Mouse (Mus musculus) bone marrow macrophage, adult 2 months (primary cell): ENCODE measurements around the gene Crkl. TPM values are rescaled to one million over a fixed set of nuclear protein-coding genes. Genes with fewer than 3 reads are reported as not detected.
A peak's percentile ranks its signal among the peaks of the same experiment; 100 is the strongest.

Source experiments
- H3K27ac ChIP-seq: 2 replicates; pipeline ENCODE4 v1.5.1; 2012; ENCODE audit warnings: low read depth, low read length; ENCODE audit not compliant: insufficient read depth
- H3K4me1 ChIP-seq: 2 replicates; pipeline ENCODE4 v1.6.1; 2012; ENCODE audit warnings: low read length; ENCODE audit not compliant: control insufficient read depth, insufficient read depth
- H3K4me3 ChIP-seq: 2 replicates; pipeline ENCODE4 v1.5.1; 2012; ENCODE audit warnings: mild to moderate bottlenecking, low read length, moderate library complexity; ENCODE audit not compliant: insufficient read depth
- CTCF ChIP-seq: IDR thresholded peaks from 2 replicates; pipeline ENCODE4 v1.5.1; 2012; ENCODE audit warnings: low read depth, mild to moderate bottlenecking, low read length, moderate library complexity
- POLR2A ChIP-seq: IDR thresholded peaks from 2 replicates; pipeline ENCODE4 v1.6.1; 2012; ENCODE audit warnings: mild to moderate bottlenecking, low read depth, low read length, borderline replicate concordance
- polyA plus RNA-seq: library from polyadenylated mRNA; stranded (reverse); fragments of >200 nt; gene quantifications from 2 replicates; pipeline ENCODE4 v1.2.4, GENCODE M21; 2012; ENCODE audit not compliant: missing spikeins, insufficient read depth, insufficient read length

Gene Crkl
- polyA plus RNA-seq, 1 experiment, result 27.4 TPM

- no peak for TF ChIP-seq POLR2A
- no peak for TF ChIP-seq CTCF
- peaks cover 22% of the 10 kb centered on the region for H3K4me1 ChIP-seq
- no peak overlapping the region for H3K4me3 ChIP-seq
- H3K27ac ChIP-seq, result no peak overlapping the region
These were observed 5.1 kb downstream of the Crkl start for GRCm38 (mm10) chr16:17456901-17457300.

GRCm38 (mm10) chr16:17460254-17460653, 8.5 kb downstream of the Crkl start:
- peaks cover 20% of the 10 kb centered on the region for H3K4me1 ChIP-seq
- H3K4me3 ChIP-seq, result no peak overlapping the region
- TF ChIP-seq CTCF, result no peak
- TF ChIP-seq POLR2A, result no peak
- H3K27ac ChIP-seq, result no peak overlapping the region

- Histone ChIP-seq H3K4me3 (no peak overlapping the region), H3K27ac (no peak overlapping the region), H3K4me1 (peaks cover 17% of the 10 kb centered on the region)
- TF ChIP-seq POLR2A, result no peak
These were observed 9.8 kb downstream of the Crkl start for GRCm38 (mm10) chr16:17461596-17461995.

GRCm38 (mm10) chr16:17463184-17463583, 11.4 kb downstream of the Crkl start:
- Histone ChIP-seq H3K27ac (no peak overlapping the region), H3K4me1 (peaks cover 19% of the 10 kb centered on the region), H3K4me3 (no peak overlapping the region)
- TF ChIP-seq POLR2A, result no peak
- TF ChIP-seq CTCF, result no peak

GRCm38 (mm10) chr16:17466875-17467663, 15.3 kb downstream of the Crkl start:
- TF ChIP-seq POLR2A, result no peak
- TF ChIP-seq CTCF, result no peak
- no peak overlapping the region for H3K4me3 ChIP-seq
- H3K27ac ChIP-seq, result no peak overlapping the region
- peaks cover 5% of the 10 kb centered on the region for H3K4me1 ChIP-seq

- no peak for TF ChIP-seq POLR2A
- no peak for TF ChIP-seq CTCF
- H3K4me1 ChIP-seq, result peaks cover 2% of the 10 kb centered on the region; the same call in 1 of the 2 replicates
These were observed 20.7 kb downstream of the Crkl start for GRCm38 (mm10) chr16:17472498-17472897.

GRCm38 (mm10) chr16:17474091-17474490, 22.3 kb downstream of the Crkl start:
- H3K4me3 ChIP-seq, result no peak overlapping the region
- H3K27ac ChIP-seq, result no peak overlapping the region
- TF ChIP-seq CTCF (peak; percentile 46), POLR2A (no peak)
- peaks cover 13% of the 10 kb centered on the region for H3K4me1 ChIP-seq

More at GRCm38 (mm10) chr16:17472498-17472897, 20.7 kb downstream of the Crkl start:
- Histone ChIP-seq H3K27ac (no peak overlapping the region), H3K4me3 (no peak overlapping the region)

- H3K4me3 ChIP-seq, result no peak overlapping the region
- TF ChIP-seq POLR2A (no peak), CTCF (no peak)
These were observed 23.0 kb downstream of the Crkl start for GRCm38 (mm10) chr16:17474761-17475160.

GRCm38 (mm10) chr16:17475326-17475725, 23.5 kb downstream of the Crkl start:
- Histone ChIP-seq H3K4me1 (peaks cover 13% of the 10 kb centered on the region), H3K27ac (no peak overlapping the region), H3K4me3 (no peak overlapping the region)
- TF ChIP-seq POLR2A (no peak), CTCF (no peak)

More at GRCm38 (mm10) chr16:17474761-17475160, 23.0 kb downstream of the Crkl start:
- no peak overlapping the region for H3K27ac ChIP-seq
- peaks cover 13% of the 10 kb centered on the region for H3K4me1 ChIP-seq

- Histone ChIP-seq H3K27ac (no peak overlapping the region), H3K4me3 (no peak overlapping the region), H3K4me1 (peaks cover 16% of the 10 kb centered on the region)
- TF ChIP-seq POLR2A (no peak), CTCF (no peak)
These were observed 26.6 kb downstream of the Crkl start for GRCm38 (mm10) chr16:17478331-17478943.
